In genomic region chr10:89344132-89344490, GRCm38 (mm10) we compare ENCODE assay signal across 7 mouse cellular contexts. TPM values are rescaled to one million over a fixed set of nuclear protein-coding genes. Genes with fewer than 3 reads are reported as not detected.
DNase-seq lines count a peak whose midpoint lies in the region; ATAC-seq and TF ChIP-seq lines count a peak whose summit lies in the region.

No protein-coding gene starts in this region.

- H3K36me3 ChIP-seq in lung, postnatal 0 days (ENCODE audit: insufficient read depth, low read length) = no peaks in the 10 kb centered on the region
- no peaks in the 10 kb centered on the region for H3K36me3 ChIP-seq in forebrain, embryonic 16.5 days (ENCODE audit: control insufficient read depth, insufficient read depth)
- no peaks in the 10 kb centered on the region for H3K36me3 ChIP-seq in limb, embryonic 13.5 days
- no peaks in the 10 kb centered on the region for H3K36me3 ChIP-seq in stomach, embryonic 15.5 days

- no peaks in the 10 kb centered on the region for H3K4me1 ChIP-seq in lung, postnatal 0 days (ENCODE audit: insufficient read depth, low read depth, low read length)
- H3K4me1 ChIP-seq in forebrain, embryonic 16.5 days (replicated peaks; ENCODE audit: control insufficient read depth, insufficient read depth, low read length) = peaks cover 12% of the 10 kb centered on the region
- H3K4me1 ChIP-seq in limb, embryonic 13.5 days = peaks cover 9% of the 10 kb centered on the region; the same call in 1 of the 2 replicates
- peaks cover 3% of the 10 kb centered on the region; the same call in 1 of the 2 replicates for H3K4me1 ChIP-seq in stomach, embryonic 15.5 days

- H3K4me3 ChIP-seq in lung, postnatal 0 days (ENCODE audit: low read depth, low read length) = peak overlapping the region; percentile 36; the same call in 1 of the 2 replicates
- H3K4me3 ChIP-seq in forebrain, embryonic 16.5 days (replicated peaks; ENCODE audit: low read length) = peak overlapping the region; percentile 63
- H3K4me3 ChIP-seq in limb, embryonic 13.5 days = peak overlapping the region; percentile 56
- peak overlapping the region; percentile 53 for H3K4me3 ChIP-seq in stomach, embryonic 15.5 days (replicated peaks)

- ATAC-seq in lung, postnatal 0 days = no peak
- ATAC-seq in forebrain, embryonic 16.5 days = no peak
- no peak for ATAC-seq in limb, embryonic 13.5 days (ENCODE audit: low FRiP score, low read depth)
- ATAC-seq in stomach, embryonic 15.5 days (ENCODE audit: insufficient read depth, low FRiP score, low read depth) = no peak

- no peak overlapping the region for H3K9ac ChIP-seq in lung, postnatal 0 days (replicated peaks; ENCODE audit: low read depth)
- peak overlapping the region; percentile 68 for H3K9ac ChIP-seq in forebrain, embryonic 16.5 days (replicated peaks; ENCODE audit: low read depth, low read length)
- peak overlapping the region; percentile 65 for H3K9ac ChIP-seq in limb, embryonic 13.5 days
- peak overlapping the region; percentile 22; the same call in 1 of the 2 replicates for H3K9ac ChIP-seq in stomach, embryonic 15.5 days

- no peak for TF ChIP-seq CTCF in lung, postnatal 0 days (IDR thresholded peaks at IDR 0.05)

- DNase-seq in lung, postnatal 0 days (ENCODE audit: low spot score) = no peak
- DNase-seq in lung, postnatal 14 days = no peak
- no peak for DNase-seq in thymus, adult 18-20 months
- no peak for DNase-seq in thymus, postnatal 0 days (ENCODE audit: low spot score)

- no peak overlapping the region for H3K27ac ChIP-seq in lung, postnatal 0 days (ENCODE audit: low read length)
- H3K27ac ChIP-seq in forebrain, embryonic 16.5 days (ENCODE audit: low read length) = no peak overlapping the region
- no peak overlapping the region for H3K27ac ChIP-seq in limb, embryonic 13.5 days
- H3K27ac ChIP-seq in stomach, embryonic 15.5 days = no peak overlapping the region

- H3K4me2 ChIP-seq in lung, postnatal 0 days (replicated peaks; ENCODE audit: low read depth, low read length) = peak overlapping the region; percentile 69
- H3K4me2 ChIP-seq in forebrain, embryonic 16.5 days (ENCODE audit: low read length) = peak overlapping the region; percentile 96
- H3K4me2 ChIP-seq in limb, embryonic 13.5 days (replicated peaks) = peak overlapping the region; percentile 94
- H3K4me2 ChIP-seq in stomach, embryonic 15.5 days = peak overlapping the region; percentile 97

- 6% methylated on average over 4 of the region's 4 CpGs for WGBS in lung, postnatal 0 days
- WGBS in forebrain, embryonic 16.5 days = 18% methylated on average over 4 of the region's 4 CpGs
- WGBS in limb, embryonic 13.5 days = 18% methylated on average over 4 of the region's 4 CpGs
- 12% methylated on average over 4 of the region's 4 CpGs for WGBS in stomach, embryonic 15.5 days

- peaks cover 13% of the 10 kb centered on the region; the same call in 1 of the 2 replicates for H3K27me3 ChIP-seq in lung, postnatal 0 days (replicated peaks; ENCODE audit: insufficient read depth, low read length)
- H3K27me3 ChIP-seq in forebrain, embryonic 16.5 days (replicated peaks; ENCODE audit: control insufficient read depth, insufficient read depth, low read length) = peaks cover 22% of the 10 kb centered on the region
- peaks cover 59% of the 10 kb centered on the region for H3K27me3 ChIP-seq in limb, embryonic 13.5 days
- peaks cover 30% of the 10 kb centered on the region for H3K27me3 ChIP-seq in stomach, embryonic 15.5 days (replicated peaks)

- TF ChIP-seq EP300 in lung, postnatal 0 days (IDR thresholded peaks at IDR 0.05) = no peak

- no peaks in the 10 kb centered on the region for H3K9me3 ChIP-seq in lung, postnatal 0 days (ENCODE audit: low read length)
- no peaks in the 10 kb centered on the region for H3K9me3 ChIP-seq in forebrain, embryonic 16.5 days (ENCODE audit: control insufficient read depth, low read length)
- no peaks in the 10 kb centered on the region for H3K9me3 ChIP-seq in limb, embryonic 13.5 days
- no peaks in the 10 kb centered on the region for H3K9me3 ChIP-seq in stomach, embryonic 15.5 days

RNA-seq across cellular contexts. Expression of gene Ano4, which starts 0.5 kb away (rescaled TPM):
- 0.11 and 0.13 TPM in 2 replicates for polyA plus RNA-seq in lung, postnatal 0 days (2015; fragmentation: Nextera tagmentation; extraction: Ambion mirVana)
- 6.4 and 7.3 TPM in 2 replicates for polyA plus RNA-seq in forebrain, embryonic 16.5 days (2015; fragmentation: Nextera tagmentation; extraction: Ambion mirVana)
- 0.25 and 0.51 TPM in 2 replicates for polyA plus RNA-seq in limb, embryonic 13.5 days (2015; fragmentation: Nextera tagmentation; extraction: Ambion mirVana)
- polyA plus RNA-seq in stomach, embryonic 15.5 days (2015; fragmentation: Nextera tagmentation; extraction: Ambion mirVana) = 0.64 and 0.84 TPM in 2 replicates
- polyA plus RNA-seq in thymus, postnatal 0 days (2015; fragmentation: Nextera tagmentation; extraction: Ambion mirVana) = 0.03 and 0.14 TPM in 2 replicates
